Mouse (Mus musculus): Measurements from ENCODE around the gene Efnb2. TPM values are rescaled to one million over a fixed set of nuclear protein-coding genes. Genes with fewer than 3 reads are reported as not detected.

Efnb2 gene
- polyA plus RNA-seq, 1 experiment from 2014 or later, result 0.97 TPM

- H3K27ac ChIP-seq, result no peak overlapping the region
- H3K9me3 ChIP-seq (replicated peaks), result no peaks in the 10 kb centered on the region
- DNase-seq (no peak), ATAC-seq (ENCODE audit: low read depth) (no peak)
- no peak overlapping the region for H3K4me3 ChIP-seq (replicated peaks)
- no peak overlapping the region for H3K9ac ChIP-seq
- no peaks in the 10 kb centered on the region for H3K36me3 ChIP-seq
- WGBS (ENCODE audit: insufficient replicate concordance), result 43% methylated on average over 12 of the region's 12 CpGs
- peaks cover 25% of the 10 kb centered on the region for H3K27me3 ChIP-seq
- no peaks in the 10 kb centered on the region for H3K4me1 ChIP-seq (replicated peaks)
- no peak overlapping the region for H3K4me2 ChIP-seq
Measured at GRCm38 (mm10) chr8:8653906-8654489, 7.0 kb downstream of the Efnb2 start.

DNA sequence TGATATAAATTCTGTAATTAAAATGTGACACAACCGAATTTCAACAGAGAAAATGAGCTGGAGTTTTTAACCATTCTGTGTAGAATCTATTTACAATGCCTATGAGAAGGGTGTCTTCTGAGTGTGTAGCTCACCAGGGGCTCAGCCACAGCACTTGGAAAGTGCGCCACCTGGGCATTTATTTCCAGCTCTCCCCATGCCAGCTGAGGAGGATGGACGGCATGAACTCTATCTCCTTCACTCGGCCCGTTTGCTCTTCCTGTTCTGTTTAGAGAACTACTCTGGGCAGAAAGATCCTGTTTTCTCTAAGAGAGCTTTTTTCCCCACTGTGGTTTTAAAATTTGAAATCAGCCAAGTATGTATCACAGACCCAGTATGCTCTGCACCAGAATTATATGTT, 7.7 kb downstream of the Efnb2 start:
- Histone ChIP-seq H3K36me3 (no peaks in the 10 kb centered on the region), H3K27ac (no peak overlapping the region), H3K9me3 (replicated peaks) (no peaks in the 10 kb centered on the region), H3K9ac (no peak overlapping the region), H3K4me3 (replicated peaks) (no peak overlapping the region), H3K4me1 (replicated peaks) (no peaks in the 10 kb centered on the region), H3K4me2 (no peak overlapping the region), H3K27me3 (peaks cover 19% of the 10 kb centered on the region)
- 25% methylated on average over 5 of the region's 5 CpGs for WGBS (ENCODE audit: insufficient replicate concordance)
- ATAC-seq (ENCODE audit: low read depth) (no peak), DNase-seq (no peak)

DNA sequence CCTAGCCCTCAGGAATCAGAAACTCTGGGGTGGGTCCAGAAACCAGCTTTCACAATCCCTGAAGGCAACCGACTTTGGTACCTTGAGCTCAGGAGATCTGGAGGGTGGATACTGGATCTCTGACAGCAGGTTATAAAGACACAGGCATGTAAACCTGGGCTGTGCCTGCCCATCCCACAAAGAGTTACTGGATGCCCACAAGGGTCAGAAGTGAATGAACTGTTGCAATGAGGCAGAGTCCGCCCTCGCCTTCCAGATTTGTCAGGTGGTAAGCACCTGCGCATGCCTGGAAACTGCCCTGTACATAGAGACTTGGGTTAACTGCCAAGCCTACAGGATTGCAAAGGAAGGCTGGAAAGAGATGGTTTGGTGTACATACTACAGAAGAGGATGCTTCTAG, 8.7 kb downstream of the Efnb2 start:
- ATAC-seq (ENCODE audit: low read depth), result no peak
- H3K4me2 ChIP-seq, result no peak overlapping the region
- H3K4me3 ChIP-seq (replicated peaks), result no peak overlapping the region
- no peaks in the 10 kb centered on the region for H3K4me1 ChIP-seq (replicated peaks)
- H3K27me3 ChIP-seq, result peaks cover 11% of the 10 kb centered on the region; the same call in 1 of the 2 replicates
- H3K9me3 ChIP-seq (replicated peaks), result no peaks in the 10 kb centered on the region
- no peak overlapping the region for H3K9ac ChIP-seq
- whole genome bisulfite sequencing (ENCODE audit: insufficient replicate concordance), result 77% methylated on average over 4 of the region's 4 CpGs
- DNase-seq, result no peak
- no peak overlapping the region for H3K27ac ChIP-seq
- no peaks in the 10 kb centered on the region for H3K36me3 ChIP-seq

DNA sequence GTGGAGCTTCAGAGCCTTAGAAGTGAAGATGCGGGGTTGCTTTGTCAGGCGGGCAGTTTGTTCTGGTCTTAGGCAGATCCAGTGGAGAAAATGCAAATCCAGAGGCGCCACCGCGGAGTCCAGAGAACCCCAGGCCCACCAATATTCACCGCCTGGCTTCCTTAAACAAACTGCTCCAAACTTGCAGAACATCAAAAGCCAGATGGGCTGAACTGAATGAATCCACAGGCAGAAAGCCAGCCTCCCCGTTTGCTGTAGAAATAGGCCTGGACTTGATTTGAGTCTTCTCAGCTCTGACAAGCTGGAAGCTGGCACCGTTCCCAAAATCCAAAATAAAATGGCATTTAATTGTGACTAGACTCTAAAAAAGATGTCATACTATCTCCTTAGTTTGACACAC, 11.1 kb downstream of the Efnb2 start:
- Histone ChIP-seq H3K27ac (no peak overlapping the region), H3K27me3 (peaks cover 7% of the 10 kb centered on the region; the same call in 1 of the 2 replicates), H3K4me1 (replicated peaks) (no peaks in the 10 kb centered on the region), H3K9ac (no peak overlapping the region), H3K4me3 (replicated peaks) (no peak overlapping the region), H3K4me2 (no peak overlapping the region), H3K36me3 (no peaks in the 10 kb centered on the region), H3K9me3 (replicated peaks) (no peaks in the 10 kb centered on the region)
- no peak for ATAC-seq (ENCODE audit: low read depth)
- DNase-seq, result no peak
- WGBS (ENCODE audit: insufficient replicate concordance), result 71% methylated on average over 8 of the region's 8 CpGs

DNA sequence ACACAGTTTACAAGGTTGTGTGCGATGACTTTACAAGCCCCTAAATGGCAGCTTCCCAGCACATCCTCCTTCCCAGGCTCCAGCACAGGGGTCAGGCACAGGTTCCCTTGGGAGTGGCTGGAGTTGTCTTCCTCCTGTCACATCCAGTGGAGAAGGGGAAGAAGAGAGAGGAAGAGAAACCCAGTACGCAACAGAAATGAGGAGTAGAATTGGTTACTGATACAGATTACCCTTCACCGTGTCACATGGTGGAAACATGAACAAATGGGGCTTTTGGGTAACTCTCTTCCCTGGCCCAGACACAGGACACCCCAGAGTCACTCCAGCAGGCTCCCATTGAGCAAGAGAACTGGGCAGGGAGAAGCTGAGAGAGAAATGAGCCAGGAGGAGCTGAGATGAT, 11.5 kb downstream of the Efnb2 start:
- Histone ChIP-seq H3K27ac (no peak overlapping the region), H3K27me3 (peaks cover 5% of the 10 kb centered on the region; the same call in 1 of the 2 replicates), H3K36me3 (no peaks in the 10 kb centered on the region), H3K4me3 (replicated peaks) (no peak overlapping the region), H3K9me3 (replicated peaks) (no peaks in the 10 kb centered on the region), H3K4me2 (no peak overlapping the region), H3K4me1 (replicated peaks) (no peaks in the 10 kb centered on the region), H3K9ac (no peak overlapping the region)
- ATAC-seq (ENCODE audit: low read depth) (no peak), DNase-seq (no peak)
- WGBS (ENCODE audit: insufficient replicate concordance), result 75% methylated on average over 3 of the region's 3 CpGs

DNA sequence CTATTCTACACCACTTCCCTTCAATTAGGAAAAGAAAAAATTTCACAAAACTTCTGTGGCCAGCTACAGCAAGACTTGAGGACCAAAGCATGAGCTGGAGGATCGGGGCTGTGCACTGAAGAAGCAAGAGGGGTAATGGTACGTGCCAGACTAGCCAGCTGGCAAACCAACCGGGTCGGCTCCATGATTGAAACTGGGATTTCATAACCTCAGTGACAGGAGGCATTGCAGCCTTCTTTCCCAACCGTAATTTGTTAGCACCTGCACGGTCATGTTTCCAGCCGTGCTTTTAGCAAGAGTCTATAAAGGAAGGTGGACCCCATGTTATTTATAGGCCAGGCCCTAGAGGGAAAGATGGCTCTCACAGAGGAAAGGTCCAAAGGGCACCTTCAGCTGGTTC, 12.4 kb downstream of the Efnb2 start:
- Histone ChIP-seq H3K9me3 (replicated peaks) (no peaks in the 10 kb centered on the region), H3K4me1 (replicated peaks) (no peaks in the 10 kb centered on the region), H3K27ac (no peak overlapping the region), H3K4me2 (no peak overlapping the region), H3K36me3 (no peaks in the 10 kb centered on the region), H3K9ac (no peak overlapping the region), H3K4me3 (replicated peaks) (no peak overlapping the region), H3K27me3 (peaks cover 3% of the 10 kb centered on the region; the same call in 1 of the 2 replicates)
- ATAC-seq (ENCODE audit: low read depth), result no peak
- DNase-seq, result no peak
- 73% methylated on average over 7 of the region's 7 CpGs for WGBS (ENCODE audit: insufficient replicate concordance)

DNA sequence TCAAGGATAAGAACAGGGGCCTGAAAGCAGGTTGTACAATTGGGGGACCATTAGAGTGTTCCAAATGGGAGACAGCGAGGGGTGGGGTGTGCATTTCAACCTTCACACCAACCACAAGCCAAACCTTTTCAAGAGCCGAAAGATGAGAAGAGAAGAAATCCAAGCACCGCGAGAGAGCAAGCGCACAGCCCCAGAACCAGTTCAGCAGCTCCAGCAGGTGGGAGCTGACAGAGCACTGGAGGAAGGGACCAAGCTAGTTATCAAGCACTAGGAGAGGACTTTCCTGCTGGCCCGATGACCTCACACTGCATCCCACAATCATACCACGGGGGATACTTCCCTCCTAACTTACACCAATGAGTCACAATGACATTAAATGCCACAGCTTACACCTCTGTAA, 13.2 kb downstream of the Efnb2 start:
- Histone ChIP-seq H3K4me1 (replicated peaks) (no peaks in the 10 kb centered on the region), H3K9ac (no peak overlapping the region), H3K27me3 (peaks cover 1% of the 10 kb centered on the region; the same call in 1 of the 2 replicates), H3K4me3 (replicated peaks) (no peak overlapping the region), H3K9me3 (replicated peaks) (no peaks in the 10 kb centered on the region), H3K36me3 (no peaks in the 10 kb centered on the region), H3K4me2 (no peak overlapping the region), H3K27ac (no peak overlapping the region)
- ATAC-seq (ENCODE audit: low read depth) (no peak), DNase-seq (no peak)
- WGBS (ENCODE audit: insufficient replicate concordance), result 62% methylated on average over 7 of the region's 7 CpGs

DNA sequence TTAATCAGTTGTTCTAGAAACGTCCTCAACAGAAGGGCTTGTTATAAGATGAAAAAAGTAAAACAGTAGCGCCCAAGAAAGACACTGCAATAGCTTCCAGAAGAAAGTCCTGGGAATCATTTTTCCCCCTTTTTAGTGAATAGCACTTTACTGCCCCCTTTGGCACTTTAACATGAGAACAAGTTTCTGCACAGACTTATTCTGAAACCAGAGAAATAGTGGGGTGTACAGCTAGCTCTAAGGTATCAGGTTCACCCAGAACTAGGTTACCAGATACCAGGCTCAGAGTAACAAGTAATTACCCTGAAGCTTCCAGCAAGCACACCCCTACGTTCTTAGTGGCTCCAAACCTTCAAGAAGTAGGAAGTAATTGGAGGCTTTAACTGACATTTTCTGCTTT, 13.7 kb downstream of the Efnb2 start:
- DNase-seq, result no peak
- no peak overlapping the region for H3K9ac ChIP-seq
- no peak for ATAC-seq (ENCODE audit: low read depth)
- H3K27me3 ChIP-seq, result no peaks in the 10 kb centered on the region
- WGBS (ENCODE audit: insufficient replicate concordance), result 61% methylated on average over 3 of the region's 3 CpGs
- H3K4me3 ChIP-seq (replicated peaks), result no peak overlapping the region
- no peaks in the 10 kb centered on the region for H3K4me1 ChIP-seq (replicated peaks)
- H3K27ac ChIP-seq, result no peak overlapping the region
- no peaks in the 10 kb centered on the region for H3K36me3 ChIP-seq
- H3K9me3 ChIP-seq (replicated peaks), result no peaks in the 10 kb centered on the region
- H3K4me2 ChIP-seq, result no peak overlapping the region

DNA sequence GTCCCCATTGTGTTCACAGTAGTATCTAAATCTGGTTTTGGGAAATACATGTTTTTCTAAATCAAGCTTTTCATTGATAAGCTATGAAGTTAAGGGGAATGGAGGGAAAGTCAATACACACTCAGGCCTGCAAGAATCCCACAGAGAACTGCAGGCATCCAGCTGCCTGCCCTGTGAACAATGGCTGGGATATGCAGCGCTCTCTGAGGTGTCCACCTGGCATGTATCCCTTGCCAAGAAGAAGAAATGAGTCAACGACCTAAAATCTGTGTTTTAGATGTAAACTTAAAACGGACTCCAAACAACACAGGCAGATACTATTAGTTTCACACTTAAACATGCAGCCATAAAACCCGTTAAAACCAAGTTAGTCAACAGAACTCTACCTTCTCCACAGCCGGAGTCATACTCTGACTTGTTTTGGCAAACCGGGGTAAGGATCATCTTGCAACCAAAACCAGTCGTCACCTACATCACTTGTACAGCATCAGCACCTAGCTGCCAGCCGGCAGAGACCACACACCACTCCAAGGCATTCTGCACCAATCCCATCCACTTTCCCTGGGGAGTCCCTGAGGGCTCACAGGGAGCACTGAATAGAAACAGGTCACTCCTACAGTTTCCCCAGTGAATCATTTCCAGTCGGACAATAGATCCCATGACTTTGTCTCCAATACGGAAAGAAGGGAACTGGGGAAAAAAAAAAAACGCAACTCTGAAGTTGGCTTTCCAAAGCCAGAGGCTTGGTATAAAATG, 16.7 kb downstream of the Efnb2 start:
- Histone ChIP-seq H3K27me3 (no peaks in the 10 kb centered on the region), H3K36me3 (no peaks in the 10 kb centered on the region), H3K9me3 (replicated peaks) (no peaks in the 10 kb centered on the region), H3K9ac (no peak overlapping the region), H3K4me3 (replicated peaks) (no peak overlapping the region), H3K27ac (no peak overlapping the region), H3K4me1 (replicated peaks) (no peaks in the 10 kb centered on the region), H3K4me2 (no peak overlapping the region)
- DNase-seq (no peak), ATAC-seq (ENCODE audit: low read depth) (no peak)
- WGBS (ENCODE audit: insufficient replicate concordance), result 71% methylated on average over 11 of the region's 11 CpGs

- no peaks in the 10 kb centered on the region for H3K9me3 ChIP-seq (replicated peaks)
- no peaks in the 10 kb centered on the region for H3K27me3 ChIP-seq
- no peak overlapping the region for H3K27ac ChIP-seq
- H3K36me3 ChIP-seq, result no peaks in the 10 kb centered on the region
- no peak for ATAC-seq (ENCODE audit: low read depth)
- 52% methylated on average over 4 of the region's 4 CpGs for WGBS (ENCODE audit: insufficient replicate concordance)
- H3K4me2 ChIP-seq, result no peak overlapping the region
- no peak overlapping the region for H3K4me3 ChIP-seq (replicated peaks)
- H3K9ac ChIP-seq, result no peak overlapping the region
- DNase-seq, result no peak
- no peaks in the 10 kb centered on the region for H3K4me1 ChIP-seq (replicated peaks)
Measured at GRCm38 (mm10) chr8:8640264-8640588, 20.8 kb downstream of the Efnb2 start.

GRCm38 (mm10) chr8:8639569-8640263, 21.3 kb downstream of the Efnb2 start:
- no peaks in the 10 kb centered on the region for H3K27me3 ChIP-seq
- no peak overlapping the region for H3K4me2 ChIP-seq
- no peak overlapping the region for H3K9ac ChIP-seq
- WGBS (ENCODE audit: insufficient replicate concordance), result 52% methylated on average over 8 of the region's 8 CpGs
- no peaks in the 10 kb centered on the region for H3K9me3 ChIP-seq (replicated peaks)
- H3K27ac ChIP-seq, result no peak overlapping the region
- DNase-seq, result no peak
- no peak for ATAC-seq (ENCODE audit: low read depth)
- H3K4me3 ChIP-seq (replicated peaks), result no peak overlapping the region
- H3K4me1 ChIP-seq (replicated peaks), result no peaks in the 10 kb centered on the region
- H3K36me3 ChIP-seq, result no peaks in the 10 kb centered on the region

Measured in liver, embryonic 13.5 days (tissue).